Mouse (Mus musculus) lung, postnatal 0 days (tissue): ENCODE results near the gene Spag8. TPM values are rescaled to one million over a fixed set of nuclear protein-coding genes. Genes with fewer than 3 reads are reported as not detected.

Experiments used
- ATAC-seq: fragments of 200-750 bp; cut with Nextera tagmentation; 2 replicates; pipeline ENCODE4 v1.8.0; 2017; ENCODE audit warnings: moderate library complexity
- DNase-seq: peaks from one replicate; pipeline ENCODE4 v3.0.0-alpha.2; 2016; ENCODE audit warnings: low spot score
- H3K27ac ChIP-seq: fragments of 300-500 bp; sonication (generic); 2 replicates; pipeline ENCODE4 v1.5.1; 2014; ENCODE audit warnings: antibody characterized with exemption, mild to moderate bottlenecking, low read length, mixed read lengths
- H3K27me3 ChIP-seq: fragments of 300-500 bp; sonication (generic); replicated peaks from 2 replicates; pipeline ENCODE4 v1.6.1; 2014; ENCODE audit warnings: low read length, mixed read lengths; ENCODE audit not compliant: insufficient read depth
- H3K36me3 ChIP-seq: fragments of 300-500 bp; sonication (generic); 2 replicates; pipeline ENCODE4 v1.6.1; 2014; ENCODE audit warnings: low read length, mixed read lengths; ENCODE audit not compliant: insufficient read depth
- H3K4me1 ChIP-seq: fragments of 300-500 bp; sonication (generic); 2 replicates; pipeline ENCODE4 v1.6.1; 2014; ENCODE audit warnings: antibody characterized with exemption, low read depth, low read length, mixed read lengths; ENCODE audit not compliant: insufficient read depth
- H3K4me2 ChIP-seq: fragments of 300-500 bp; sonication (generic); replicated peaks from 2 replicates; pipeline ENCODE4 v1.6.1; 2014; ENCODE audit warnings: low read depth, mild to moderate bottlenecking, low read length, moderate library complexity, mixed read lengths
- H3K4me3 ChIP-seq: fragments of 300-500 bp; sonication (generic); 2 replicates; pipeline ENCODE4 v1.5.1; 2014; ENCODE audit warnings: low read depth, low read length
- H3K9ac ChIP-seq: fragments of 300-500 bp; sonication (generic); replicated peaks from 2 replicates; pipeline ENCODE4 v1.6.1; 2014; ENCODE audit warnings: low read depth, mild to moderate bottlenecking
- H3K9me3 ChIP-seq: fragments of 300-500 bp; sonication (generic); 2 replicates; pipeline ENCODE4 v1.6.1; 2016; ENCODE audit warnings: low read length, mixed read lengths
- CTCF ChIP-seq: IDR thresholded peaks from 2 replicates; pipeline ENCODE4 v1.5.1; 2016; ENCODE audit warnings: antibody characterized with exemption, mild to moderate bottlenecking
- EP300 ChIP-seq: IDR thresholded peaks from 2 replicates; pipeline ENCODE4 v1.6.1; 2016; ENCODE audit warnings: antibody characterized with exemption, mild to moderate bottlenecking, control low read depth
- WGBS: fragments of 180-500 bp; shearing (Covaris S2); extraction: QIAGEN DNeasy Blood & Tissue Kit; methylation state at CpG from one replicate; pipeline ENCODE4 v1.1.7; 2014; 5-methylcytosine and 5-hydroxymethylcytosine counted together
- polyA plus RNA-seq: library from polyadenylated mRNA; unstranded; fragments of >200 nt; fragmentation: Nextera tagmentation; extraction: Ambion mirVana; gene quantifications from 2 replicates; pipeline ENCODE4 v1.2.1, GENCODE M21; 2015

Spag8 gene
- polyA plus RNA-seq, 1 experiment from 2014 or later: 10.4 TPM

DNA sequence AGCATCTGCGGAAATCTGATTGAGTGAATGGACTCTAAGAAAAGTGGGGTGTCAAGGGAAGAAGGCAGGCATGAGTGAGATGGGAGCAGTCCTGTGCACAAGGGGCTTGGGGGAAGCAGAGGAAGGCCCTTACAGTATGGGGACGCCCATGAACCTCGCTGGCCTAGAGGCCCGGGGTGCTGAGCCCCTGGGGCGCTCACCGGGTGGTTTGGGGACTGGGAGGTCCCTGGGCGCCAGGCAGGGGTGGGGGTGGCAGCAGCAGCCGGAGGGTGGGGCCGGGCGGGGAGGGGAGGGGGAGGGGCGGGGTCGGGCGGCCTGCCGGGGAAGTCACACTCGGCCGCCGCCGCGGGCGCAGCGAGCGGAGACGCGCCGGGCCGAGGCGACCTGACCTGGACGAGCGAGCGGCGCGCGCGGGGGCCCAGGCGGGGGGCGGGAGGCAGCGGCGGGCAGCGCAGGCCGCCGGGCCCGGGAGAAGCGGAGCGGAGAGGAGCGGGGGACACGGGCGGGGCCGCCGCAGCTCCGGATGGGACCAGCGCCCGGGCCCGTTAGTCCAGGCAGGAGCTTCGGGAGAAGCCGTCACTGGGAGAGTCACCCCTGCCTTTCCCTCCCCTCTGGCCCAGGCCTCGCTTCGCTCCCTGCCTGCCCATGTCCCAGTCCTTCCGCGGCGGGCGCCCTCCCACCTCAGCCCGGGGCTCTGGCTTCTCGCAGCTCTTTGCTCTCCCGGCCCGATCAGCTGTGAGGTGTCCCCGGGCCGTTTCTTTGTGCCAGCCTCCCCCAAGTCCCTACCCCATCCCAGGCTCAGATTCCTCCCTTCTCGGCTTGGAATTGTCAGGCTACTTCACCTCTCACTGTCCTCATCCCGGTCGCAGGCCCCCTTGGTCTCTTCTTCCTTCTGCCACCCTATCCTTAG is 22.1 kb downstream of the Spag8 start, which contains the start of gene Npr2:
TSS of gene Npr2 (plus strand) at position 890 of the 910 bp plus-strand sequence.
- peak within 1 kb of the TSS; percentile 71 for H3K9ac ChIP-seq
- peaks cover 4% of the 10 kb centered on the region; the same call in 1 of the 2 replicates for H3K4me1 ChIP-seq
- peak within 1 kb of the TSS; percentile 80 for H3K27ac ChIP-seq
- peak within 1 kb of the TSS; percentile 91 for H3K4me2 ChIP-seq
- TF ChIP-seq CTCF (no peak), EP300 (no peak)
- ATAC-seq (peak; percentile 69), DNase-seq (peak; percentile 70)
- H3K27me3 ChIP-seq: no peaks in the 10 kb centered on the region
- WGBS: 2% methylated on average over 26 of the region's 70 CpGs
- no peaks in the 10 kb centered on the region for H3K36me3 ChIP-seq
- peak within 1 kb of the TSS; percentile 65 for H3K4me3 ChIP-seq
- no peaks in the 10 kb centered on the region for H3K9me3 ChIP-seq

DNA sequence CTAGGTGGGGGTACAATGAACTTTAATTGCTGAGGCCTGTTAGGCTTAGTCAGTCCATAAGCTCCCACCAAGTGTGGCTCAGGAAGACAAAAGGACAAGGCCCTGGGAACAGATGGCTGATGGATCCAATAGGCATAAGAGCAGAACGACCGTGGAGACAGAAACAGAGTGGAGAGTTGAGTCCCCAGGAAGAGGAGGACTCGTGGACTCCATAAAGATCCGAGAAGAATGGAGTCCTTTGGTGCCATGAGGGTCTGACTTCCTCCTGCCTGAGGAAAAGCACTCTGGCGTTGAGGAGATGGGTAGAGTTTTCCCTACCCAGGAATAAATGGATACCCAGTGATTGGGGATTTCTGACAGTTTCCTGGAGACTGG is 22.7 kb downstream of the Spag8 start:
- H3K9ac ChIP-seq: 0 out of 2 replicates have a peak overlapping the region, but pooled peaks have one; percentile 71
- H3K27ac ChIP-seq: peak overlapping the region; percentile 80
- H3K4me2 ChIP-seq: peak overlapping the region; percentile 91
- peaks cover 4% of the 10 kb centered on the region; the same call in 1 of the 2 replicates for H3K4me1 ChIP-seq
- H3K27me3 ChIP-seq: no peaks in the 10 kb centered on the region
- no peaks in the 10 kb centered on the region for H3K9me3 ChIP-seq
- DNase-seq (peak; percentile 10), ATAC-seq (no peak)
- 27% methylated on average over 5 of the region's 5 CpGs for WGBS
- H3K4me3 ChIP-seq: 0 out of 2 replicates have a peak overlapping the region, but pooled peaks have one; percentile 65
- no peaks in the 10 kb centered on the region for H3K36me3 ChIP-seq
- TF ChIP-seq CTCF: no peak
- TF ChIP-seq EP300: no peak

DNA sequence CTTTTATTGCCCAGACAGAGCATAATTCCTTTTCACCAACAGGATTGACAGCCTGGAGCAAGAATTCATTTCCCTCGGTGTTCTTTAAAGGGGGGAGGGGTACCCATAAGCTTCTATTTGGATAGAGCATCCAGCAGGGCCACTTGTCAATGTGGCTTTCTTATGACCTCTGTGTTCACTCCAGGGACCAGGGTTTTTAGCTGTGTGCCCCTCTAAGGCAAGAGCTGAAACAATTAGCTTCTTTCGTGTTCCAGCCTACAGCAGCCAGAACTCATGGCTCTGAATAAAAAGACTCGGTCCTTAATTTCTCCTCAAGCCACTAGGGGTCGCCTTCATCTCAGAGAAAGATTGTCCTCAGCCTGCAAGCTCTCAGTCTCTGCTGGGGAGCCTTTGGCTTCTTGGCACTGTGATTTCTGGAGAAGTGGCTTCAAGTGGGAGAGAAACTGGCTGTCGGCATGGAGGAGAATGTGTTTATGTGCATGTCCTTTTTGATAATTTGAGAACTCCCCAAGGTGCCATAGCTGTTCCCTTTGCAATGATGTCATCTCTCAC is 23.3 kb downstream of the Spag8 start:
- TF ChIP-seq EP300 (peak; percentile 52; the same call in 1 of the 2 replicates), CTCF (peak; percentile 91)
- peak; percentile 71 for ATAC-seq
- H3K4me2 ChIP-seq: no peak overlapping the region

DNA sequence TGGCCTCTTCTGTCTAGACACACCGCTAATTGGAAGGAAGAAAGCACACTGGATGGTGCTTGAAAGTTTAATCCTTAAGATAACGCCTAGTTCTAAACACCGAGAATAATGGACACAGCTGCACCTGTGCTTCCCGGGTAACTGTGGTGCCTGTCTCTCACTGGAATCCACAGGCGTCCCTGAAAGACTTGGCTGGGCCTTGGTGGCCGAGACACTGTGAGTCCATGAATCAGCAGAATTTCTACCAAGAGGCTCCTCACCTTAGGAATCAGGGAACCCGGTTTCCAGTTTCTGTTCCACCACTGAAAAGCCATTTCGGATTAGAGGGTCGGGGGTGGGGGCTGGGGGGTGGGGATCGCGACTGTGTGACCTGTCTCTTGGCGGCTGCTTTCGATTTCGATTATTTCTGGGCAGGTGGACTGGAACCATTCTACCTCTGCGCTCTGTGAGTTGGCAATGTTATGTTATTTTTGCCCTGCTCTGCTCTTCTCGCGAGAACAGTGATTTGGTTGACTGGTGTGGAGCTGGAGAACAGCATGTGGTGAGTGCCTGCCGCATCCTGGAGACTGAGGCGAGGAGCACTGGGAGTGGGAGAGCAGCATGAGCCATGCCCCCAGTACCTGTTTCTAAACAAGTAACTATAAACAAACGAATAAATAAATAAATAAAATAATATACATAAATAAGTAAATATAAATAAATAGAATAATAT is 24.1 kb downstream of the Spag8 start:
- peaks cover 7% of the 10 kb centered on the region; the same call in 1 of the 2 replicates for H3K9me3 ChIP-seq
- H3K4me3 ChIP-seq: no peak overlapping the region
- DNase-seq (peak; percentile 26), ATAC-seq (no peak)
- H3K36me3 ChIP-seq: no peaks in the 10 kb centered on the region
- no peaks in the 10 kb centered on the region for H3K27me3 ChIP-seq
- no peak overlapping the region for H3K4me2 ChIP-seq
- no peak overlapping the region for H3K27ac ChIP-seq
- peaks cover 4% of the 10 kb centered on the region; the same call in 1 of the 2 replicates for H3K4me1 ChIP-seq
- no peak overlapping the region for H3K9ac ChIP-seq
- TF ChIP-seq CTCF (no peak), EP300 (no peak)
- 36% methylated on average over 20 of the region's 20 CpGs for WGBS

More for the DNA sequence above, 23.3 kb downstream of the Spag8 start:
- no peaks in the 10 kb centered on the region for H3K36me3 ChIP-seq
- 10% methylated on average over 5 of the region's 5 CpGs for WGBS
- H3K27me3 ChIP-seq: no peaks in the 10 kb centered on the region
- peak; percentile 96 for DNase-seq
- H3K4me3 ChIP-seq: no peak overlapping the region
- peak overlapping the region; percentile 80; the same call in 1 of the 2 replicates for H3K27ac ChIP-seq
- peaks cover 4% of the 10 kb centered on the region; the same call in 1 of the 2 replicates for H3K4me1 ChIP-seq
- no peak overlapping the region for H3K9ac ChIP-seq
- H3K9me3 ChIP-seq: peaks cover 5% of the 10 kb centered on the region; the same call in 1 of the 2 replicates

DNA sequence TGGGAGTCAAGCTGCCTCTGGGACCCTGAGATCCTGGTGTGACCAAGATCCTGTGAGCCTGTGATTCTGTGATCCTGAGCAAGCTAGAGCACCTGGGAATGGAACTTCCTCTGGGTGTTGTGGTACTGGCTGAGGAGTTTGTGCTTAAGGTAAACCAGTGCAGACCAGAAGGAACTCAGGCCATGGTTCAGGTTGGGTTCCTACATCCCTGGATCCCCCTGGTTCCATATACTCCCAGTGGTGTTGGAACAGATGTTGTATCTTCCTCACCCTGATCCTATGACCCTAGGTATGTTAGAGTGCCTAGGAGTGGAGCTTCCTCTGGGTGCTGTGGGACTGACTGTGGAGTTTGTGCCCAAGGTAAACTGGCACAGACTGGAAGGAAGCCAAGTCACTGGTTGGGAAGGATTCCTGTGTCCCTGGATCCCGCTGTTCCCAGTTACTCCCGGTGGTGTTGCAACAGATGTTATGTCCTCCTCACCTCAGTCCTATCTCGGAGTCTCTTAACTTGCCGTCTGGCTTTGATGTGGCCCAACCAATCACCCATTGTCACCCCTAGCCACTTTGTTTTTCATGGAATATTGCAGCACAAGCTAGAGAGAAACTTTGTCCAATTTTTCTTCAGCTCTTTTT is 33.1 kb downstream of the Spag8 start:
- WGBS: 62% methylated on average over 4 of the region's 4 CpGs
- peaks cover 4% of the 10 kb centered on the region; the same call in 1 of the 2 replicates for H3K9me3 ChIP-seq
- H3K36me3 ChIP-seq: no peaks in the 10 kb centered on the region
- DNase-seq: no peak
- ATAC-seq: no peak
- no peak overlapping the region for H3K4me3 ChIP-seq
- no peak for TF ChIP-seq EP300
- TF ChIP-seq CTCF: no peak
- no peak overlapping the region for H3K4me2 ChIP-seq
- H3K4me1 ChIP-seq: no peaks in the 10 kb centered on the region
- H3K9ac ChIP-seq: no peak overlapping the region
- H3K27ac ChIP-seq: no peak overlapping the region
- no peaks in the 10 kb centered on the region for H3K27me3 ChIP-seq
